Mouse (Mus musculus): ENCODE measurements around the gene Gpbp1. TPM values are rescaled to one million over a fixed set of nuclear protein-coding genes. Genes with fewer than 3 reads are reported as not detected.
A peak's percentile ranks its signal among the peaks of the same experiment; 100 is the strongest.

The Gpbp1 gene
- 140 and 160 TPM in 2 replicates for polyA plus RNA-seq (2014; fragmentation: Nextera tagmentation; extraction: Ambion mirVana)

- H3K27me3 ChIP-seq (ENCODE audit: control insufficient read depth, insufficient read depth, low read length) = peaks cover 2% of the 10 kb centered on the region; the same call in 1 of the 2 replicates
- WGBS = under 1% methylated on average over 79 of the region's 109 CpGs
- DNase-seq (ENCODE audit: low spot score) (peak; percentile 100), ATAC-seq (replicated peaks; ENCODE audit: insufficient number of reproducible peaks, low FRiP score, low TSS enrichment, low read depth) (peak; percentile 96)
- H3K9ac ChIP-seq (replicated peaks; ENCODE audit: low read length) = peak within 1 kb of the TSS; percentile 97
- no peaks in the 10 kb centered on the region for H3K4me1 ChIP-seq (ENCODE audit: control insufficient read depth, insufficient read depth, low read length)
- peak within 1 kb of the TSS; percentile 84 for H3K4me2 ChIP-seq (ENCODE audit: low read depth, low read length)
- H3K4me3 ChIP-seq (ENCODE audit: low read depth, low read length) = peak within 1 kb of the TSS; percentile 96
- no peaks in the 10 kb centered on the region for H3K9me3 ChIP-seq (replicated peaks; ENCODE audit: control insufficient read depth, low read length)
- H3K27ac ChIP-seq (replicated peaks; ENCODE audit: low read depth, low read length) = peak within 1 kb of the TSS; percentile 98
- no peaks in the 10 kb centered on the region for H3K36me3 ChIP-seq (replicated peaks; ENCODE audit: control insufficient read depth, insufficient read depth, low read depth, low read length)
These were observed at the start of gene Gpbp1 for GRCm38 (mm10) chr13:111489802-111490723. Gene Gpbp1 (minus strand): TSS chr13:111490111.

GRCm38 (mm10) chr13:111537718-111538117, 47.8 kb upstream of the Gpbp1 start:
- no peaks in the 10 kb centered on the region for H3K4me1 ChIP-seq (ENCODE audit: control insufficient read depth, insufficient read depth, low read length)
- DNase-seq (ENCODE audit: low spot score) (no peak), ATAC-seq (replicated peaks; ENCODE audit: insufficient number of reproducible peaks, low FRiP score, low TSS enrichment, low read depth) (no peak)
- H3K9me3 ChIP-seq (replicated peaks; ENCODE audit: control insufficient read depth, low read length) = no peaks in the 10 kb centered on the region
- H3K36me3 ChIP-seq (replicated peaks; ENCODE audit: control insufficient read depth, insufficient read depth, low read depth, low read length) = no peaks in the 10 kb centered on the region
- 82% methylated on average over 9 of the region's 9 CpGs for WGBS
- no peak overlapping the region for H3K9ac ChIP-seq (replicated peaks; ENCODE audit: low read length)
- H3K27ac ChIP-seq (replicated peaks; ENCODE audit: low read depth, low read length) = no peak overlapping the region
- no peak overlapping the region for H3K4me3 ChIP-seq (ENCODE audit: low read depth, low read length)
- no peak overlapping the region for H3K4me2 ChIP-seq (ENCODE audit: low read depth, low read length)
- no peaks in the 10 kb centered on the region for H3K27me3 ChIP-seq (ENCODE audit: control insufficient read depth, insufficient read depth, low read length)

DNA sequence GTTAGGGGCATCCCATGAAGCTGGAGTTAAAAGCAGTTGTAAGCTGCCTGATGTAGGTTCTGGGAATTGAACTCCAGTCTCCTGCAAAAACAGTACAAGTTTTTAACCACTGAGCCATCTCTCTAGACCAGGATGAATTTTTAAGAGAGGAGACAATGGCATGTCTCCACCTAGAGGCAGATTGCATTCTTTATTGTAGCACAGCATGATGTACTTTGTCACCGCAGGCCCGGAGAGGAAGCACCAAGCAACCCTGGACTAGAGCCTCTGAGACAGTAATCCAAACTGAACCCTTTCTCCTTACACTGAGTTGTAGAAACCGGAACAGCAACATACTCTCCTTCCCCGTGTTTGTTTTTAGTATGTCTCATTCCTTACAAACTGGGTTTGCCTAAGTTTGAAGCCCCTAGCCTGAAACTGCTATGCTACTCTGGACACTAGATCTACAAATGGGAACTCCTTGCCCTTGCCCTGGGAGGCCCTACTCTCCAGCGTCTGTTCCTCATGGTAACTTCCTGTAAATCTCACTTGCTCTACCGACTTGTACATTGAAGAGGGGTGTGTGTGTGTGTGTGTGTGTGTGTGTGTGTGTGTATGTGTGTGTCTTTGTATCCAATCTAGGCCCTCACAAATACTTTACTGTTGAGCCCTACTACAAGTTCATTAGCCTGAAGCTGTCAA, 46.4 kb upstream of the Gpbp1 start:
- H3K4me1 ChIP-seq (ENCODE audit: control insufficient read depth, insufficient read depth, low read length) = no peaks in the 10 kb centered on the region
- no peak overlapping the region for H3K4me3 ChIP-seq (ENCODE audit: low read depth, low read length)
- H3K27me3 ChIP-seq (ENCODE audit: control insufficient read depth, insufficient read depth, low read length) = no peaks in the 10 kb centered on the region
- H3K9me3 ChIP-seq (replicated peaks; ENCODE audit: control insufficient read depth, low read length) = no peaks in the 10 kb centered on the region
- H3K36me3 ChIP-seq (replicated peaks; ENCODE audit: control insufficient read depth, insufficient read depth, low read depth, low read length) = no peaks in the 10 kb centered on the region
- WGBS = 81% methylated on average over 6 of the region's 6 CpGs
- no peak for ATAC-seq (replicated peaks; ENCODE audit: insufficient number of reproducible peaks, low FRiP score, low TSS enrichment, low read depth)
- no peak overlapping the region for H3K9ac ChIP-seq (replicated peaks; ENCODE audit: low read length)
- no peak overlapping the region for H3K4me2 ChIP-seq (ENCODE audit: low read depth, low read length)
- H3K27ac ChIP-seq (replicated peaks; ENCODE audit: low read depth, low read length) = no peak overlapping the region
- DNase-seq (ENCODE audit: low spot score) = no peak

DNA sequence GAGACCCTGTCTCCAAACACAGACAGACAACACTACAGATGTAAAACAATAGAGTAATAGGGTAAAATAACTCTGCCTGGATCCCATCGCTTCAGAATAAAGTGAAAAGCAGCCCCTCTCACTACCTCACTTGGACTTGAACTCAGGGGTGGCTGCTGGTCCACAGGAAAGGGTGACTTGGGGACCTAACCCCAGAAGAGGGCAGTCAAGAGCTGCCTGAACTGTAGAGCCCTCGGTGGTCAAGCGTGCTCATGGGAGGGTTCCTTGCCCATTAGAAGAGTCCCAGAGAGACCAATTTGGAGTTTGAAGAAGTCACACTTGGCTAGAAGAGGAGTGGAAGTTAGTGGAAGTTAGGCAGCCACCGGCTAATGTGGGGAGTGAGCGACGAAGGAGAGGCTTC, 44.2 kb upstream of the Gpbp1 start:
- DNase-seq (ENCODE audit: low spot score) = no peak
- H3K27me3 ChIP-seq (ENCODE audit: control insufficient read depth, insufficient read depth, low read length) = no peaks in the 10 kb centered on the region
- H3K9ac ChIP-seq (replicated peaks; ENCODE audit: low read length) = no peak overlapping the region
- ATAC-seq (replicated peaks; ENCODE audit: insufficient number of reproducible peaks, low FRiP score, low TSS enrichment, low read depth) = no peak
- no peaks in the 10 kb centered on the region for H3K4me1 ChIP-seq (ENCODE audit: control insufficient read depth, insufficient read depth, low read length)
- H3K9me3 ChIP-seq (replicated peaks; ENCODE audit: control insufficient read depth, low read length) = no peaks in the 10 kb centered on the region
- no peaks in the 10 kb centered on the region for H3K36me3 ChIP-seq (replicated peaks; ENCODE audit: control insufficient read depth, insufficient read depth, low read depth, low read length)
- no peak overlapping the region for H3K4me3 ChIP-seq (ENCODE audit: low read depth, low read length)
- no peak overlapping the region for H3K27ac ChIP-seq (replicated peaks; ENCODE audit: low read depth, low read length)
- WGBS = 74% methylated on average over 6 of the region's 6 CpGs
- no peak overlapping the region for H3K4me2 ChIP-seq (ENCODE audit: low read depth, low read length)

GRCm38 (mm10) chr13:111532178-111532948, 42.5 kb upstream of the Gpbp1 start:
- ATAC-seq (replicated peaks; ENCODE audit: insufficient number of reproducible peaks, low FRiP score, low TSS enrichment, low read depth) (no peak), DNase-seq (ENCODE audit: low spot score) (no peak)
- Histone ChIP-seq H3K9me3 (replicated peaks; ENCODE audit: control insufficient read depth, low read length) (no peaks in the 10 kb centered on the region), H3K9ac (replicated peaks; ENCODE audit: low read length) (no peak overlapping the region), H3K27me3 (ENCODE audit: control insufficient read depth, insufficient read depth, low read length) (no peaks in the 10 kb centered on the region), H3K36me3 (replicated peaks; ENCODE audit: control insufficient read depth, insufficient read depth, low read depth, low read length) (no peaks in the 10 kb centered on the region), H3K4me2 (ENCODE audit: low read depth, low read length) (no peak overlapping the region), H3K4me3 (ENCODE audit: low read depth, low read length) (no peak overlapping the region), H3K27ac (replicated peaks; ENCODE audit: low read depth, low read length) (no peak overlapping the region), H3K4me1 (ENCODE audit: control insufficient read depth, insufficient read depth, low read length) (no peaks in the 10 kb centered on the region)
- 87% methylated on average over 16 of the region's 16 CpGs for WGBS

- WGBS = 91% methylated on average over 1 of the region's 1 CpGs
- H3K9me3 ChIP-seq (replicated peaks; ENCODE audit: control insufficient read depth, low read length) = no peaks in the 10 kb centered on the region
- no peaks in the 10 kb centered on the region for H3K27me3 ChIP-seq (ENCODE audit: control insufficient read depth, insufficient read depth, low read length)
- ATAC-seq (replicated peaks; ENCODE audit: insufficient number of reproducible peaks, low FRiP score, low TSS enrichment, low read depth) = no peak
- DNase-seq (ENCODE audit: low spot score) = no peak
- H3K9ac ChIP-seq (replicated peaks; ENCODE audit: low read length) = no peak overlapping the region
- H3K4me3 ChIP-seq (ENCODE audit: low read depth, low read length) = no peak overlapping the region
- H3K27ac ChIP-seq (replicated peaks; ENCODE audit: low read depth, low read length) = no peak overlapping the region
- no peaks in the 10 kb centered on the region for H3K36me3 ChIP-seq (replicated peaks; ENCODE audit: control insufficient read depth, insufficient read depth, low read depth, low read length)
- no peak overlapping the region for H3K4me2 ChIP-seq (ENCODE audit: low read depth, low read length)
- H3K4me1 ChIP-seq (ENCODE audit: control insufficient read depth, insufficient read depth, low read length) = no peaks in the 10 kb centered on the region
These were observed 41.8 kb upstream of the Gpbp1 start for GRCm38 (mm10) chr13:111531701-111532100.

- H3K27ac ChIP-seq (replicated peaks; ENCODE audit: low read depth, low read length) = no peak overlapping the region
- WGBS = 93% methylated on average over 2 of the region's 2 CpGs
- DNase-seq (ENCODE audit: low spot score) (no peak), ATAC-seq (replicated peaks; ENCODE audit: insufficient number of reproducible peaks, low FRiP score, low TSS enrichment, low read depth) (no peak)
- no peaks in the 10 kb centered on the region for H3K36me3 ChIP-seq (replicated peaks; ENCODE audit: control insufficient read depth, insufficient read depth, low read depth, low read length)
- H3K4me1 ChIP-seq (ENCODE audit: control insufficient read depth, insufficient read depth, low read length) = no peaks in the 10 kb centered on the region
- no peaks in the 10 kb centered on the region for H3K27me3 ChIP-seq (ENCODE audit: control insufficient read depth, insufficient read depth, low read length)
- no peak overlapping the region for H3K4me3 ChIP-seq (ENCODE audit: low read depth, low read length)
- H3K4me2 ChIP-seq (ENCODE audit: low read depth, low read length) = no peak overlapping the region
- no peak overlapping the region for H3K9ac ChIP-seq (replicated peaks; ENCODE audit: low read length)
- no peaks in the 10 kb centered on the region for H3K9me3 ChIP-seq (replicated peaks; ENCODE audit: control insufficient read depth, low read length)
These were observed 34.4 kb upstream of the Gpbp1 start for GRCm38 (mm10) chr13:111524277-111524676.
